Mouse (Mus musculus): ENCODE measurements at regions not wholly inside any gene's neighbourhood (a gene's known extent, or its start where the extent isn't known, plus 50 kb on each side); places are given as distances from the start of the nearest gene placed in this dataset.

DNA sequence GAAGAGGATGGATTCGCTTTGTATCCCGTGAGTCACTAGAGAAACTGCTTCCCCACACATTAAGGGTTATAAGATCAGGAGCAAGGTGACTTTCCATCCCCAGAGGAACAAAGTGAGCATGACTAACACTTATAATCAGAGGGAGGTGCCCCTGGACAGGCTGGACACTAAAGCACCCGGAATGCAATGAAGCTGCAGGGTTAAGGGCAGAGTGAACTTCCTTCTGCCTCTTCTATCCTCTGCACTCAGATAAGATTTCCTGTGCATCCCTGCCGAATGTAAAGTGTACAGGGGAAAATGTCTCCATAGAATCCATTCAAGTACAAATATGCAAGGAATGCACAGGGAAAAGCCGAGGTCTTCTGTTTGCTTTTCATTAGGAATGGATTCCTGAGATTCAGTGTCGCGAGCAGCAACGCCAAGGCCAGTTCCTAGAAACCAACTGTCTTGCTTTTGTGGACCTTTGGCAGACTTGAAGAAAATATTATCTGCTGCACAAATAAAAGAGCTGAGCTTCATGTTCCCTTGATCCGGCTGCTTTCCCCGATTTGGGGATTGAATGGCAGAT is 58.5 kb upstream of the Fbxl7 start:
- 39% methylated on average over 10 of the region's 10 CpGs for WGBS
- Histone ChIP-seq H3K36me3 (no peaks in the 10 kb centered on the region), H3K27me3 (replicated peaks) (no peaks in the 10 kb centered on the region), H3K4me1 (replicated peaks) (no peaks in the 10 kb centered on the region), H3K4me2 (replicated peaks) (no peak overlapping the region), H3K9me3 (no peaks in the 10 kb centered on the region), H3K9ac (no peak overlapping the region), H3K27ac (no peak overlapping the region), H3K4me3 (replicated peaks) (no peak overlapping the region)
- ATAC-seq, result no peak

DNA sequence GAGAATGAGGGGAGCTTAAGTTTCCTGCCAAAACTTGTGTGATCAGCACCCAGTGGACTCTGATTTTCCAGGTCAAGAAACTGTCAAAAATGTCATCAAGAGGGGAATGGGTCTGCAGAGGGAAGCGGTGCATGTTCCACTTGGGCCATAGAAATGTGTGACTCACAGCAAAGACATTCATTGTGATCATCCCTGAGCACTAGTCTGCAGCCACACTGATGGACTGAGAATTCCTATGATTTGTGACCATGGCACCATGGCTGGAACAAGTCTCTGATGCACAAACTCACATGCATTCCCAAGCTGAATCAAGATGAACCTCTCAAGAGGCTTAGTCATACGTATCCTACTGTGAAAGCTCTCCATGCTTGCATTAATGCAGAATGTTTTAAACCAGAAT is 63.6 kb upstream of the Fbxl7 start:
- H3K4me1 ChIP-seq (replicated peaks), result no peaks in the 10 kb centered on the region
- H3K27ac ChIP-seq, result no peak overlapping the region
- no peak overlapping the region for H3K4me3 ChIP-seq (replicated peaks)
- no peak overlapping the region for H3K4me2 ChIP-seq (replicated peaks)
- no peaks in the 10 kb centered on the region for H3K9me3 ChIP-seq
- H3K27me3 ChIP-seq (replicated peaks), result no peaks in the 10 kb centered on the region
- 87% methylated on average over 2 of the region's 2 CpGs for WGBS
- no peak for ATAC-seq
- no peaks in the 10 kb centered on the region for H3K36me3 ChIP-seq
- no peak overlapping the region for H3K9ac ChIP-seq

DNA sequence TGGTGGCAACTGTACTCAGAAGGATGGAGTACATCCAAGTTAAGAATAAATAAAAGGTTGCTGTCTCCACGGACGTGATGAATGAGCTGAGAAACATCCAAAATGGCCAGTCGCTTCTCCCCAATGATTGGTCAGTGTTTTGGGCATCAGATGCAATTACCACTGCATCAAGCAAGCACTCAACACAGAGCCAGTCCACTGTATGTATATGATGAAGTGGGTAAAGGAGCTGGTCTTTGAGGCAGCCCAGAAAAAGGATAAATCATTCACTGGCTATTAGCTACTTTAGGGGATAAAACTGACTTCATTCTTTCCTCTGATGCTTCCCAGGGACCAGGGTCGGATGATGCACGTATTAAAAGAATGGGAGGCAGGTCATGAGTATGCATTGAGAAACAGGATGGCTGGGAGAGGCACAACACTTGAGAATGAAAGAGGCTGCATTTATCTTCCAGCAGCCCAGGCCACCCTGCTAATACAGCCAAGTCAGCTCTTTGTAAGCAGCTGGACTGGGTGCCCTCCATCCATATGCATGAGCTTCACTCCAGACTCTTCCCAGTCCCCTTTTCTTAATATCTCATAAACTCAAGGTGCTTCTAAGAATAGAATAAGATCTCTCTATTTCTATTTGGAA is 73.1 kb upstream of the Fbxl7 start:
- H3K4me1 ChIP-seq (replicated peaks), result no peaks in the 10 kb centered on the region
- no peak overlapping the region for H3K27ac ChIP-seq
- no peak overlapping the region for H3K4me3 ChIP-seq (replicated peaks)
- H3K4me2 ChIP-seq (replicated peaks), result no peak overlapping the region
- H3K9me3 ChIP-seq, result no peaks in the 10 kb centered on the region
- ATAC-seq, result no peak
- H3K36me3 ChIP-seq, result no peaks in the 10 kb centered on the region
- 63% methylated on average over 5 of the region's 5 CpGs for WGBS
- H3K9ac ChIP-seq, result no peak overlapping the region
- no peaks in the 10 kb centered on the region for H3K27me3 ChIP-seq (replicated peaks)

DNA sequence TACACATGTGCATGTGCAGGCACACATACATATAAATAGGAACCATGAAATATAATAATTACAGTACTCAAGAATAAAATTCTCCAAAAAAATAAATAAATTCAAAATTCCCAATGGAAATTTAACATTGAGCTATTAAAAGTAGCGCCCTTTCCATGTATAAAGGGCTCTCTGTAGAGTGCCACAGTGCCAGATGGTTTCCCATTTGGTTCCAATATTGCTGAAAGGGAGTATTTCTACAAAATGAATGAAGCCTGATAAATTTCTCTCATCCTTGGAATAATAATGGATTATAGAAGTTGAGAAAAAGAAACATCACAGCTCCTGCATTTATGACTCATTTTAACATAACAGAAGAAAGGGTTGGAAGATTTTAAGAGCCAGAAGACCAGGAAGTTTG is 75.4 kb upstream of the Fbxl7 start:
- Histone ChIP-seq H3K36me3 (no peaks in the 10 kb centered on the region), H3K4me3 (replicated peaks) (no peak overlapping the region), H3K4me2 (replicated peaks) (no peak overlapping the region), H3K27ac (no peak overlapping the region), H3K9me3 (no peaks in the 10 kb centered on the region), H3K4me1 (replicated peaks) (no peaks in the 10 kb centered on the region), H3K27me3 (replicated peaks) (no peaks in the 10 kb centered on the region), H3K9ac (no peak overlapping the region)
- 83% methylated on average over 1 of the region's 1 CpGs for WGBS
- ATAC-seq, result no peak

DNA sequence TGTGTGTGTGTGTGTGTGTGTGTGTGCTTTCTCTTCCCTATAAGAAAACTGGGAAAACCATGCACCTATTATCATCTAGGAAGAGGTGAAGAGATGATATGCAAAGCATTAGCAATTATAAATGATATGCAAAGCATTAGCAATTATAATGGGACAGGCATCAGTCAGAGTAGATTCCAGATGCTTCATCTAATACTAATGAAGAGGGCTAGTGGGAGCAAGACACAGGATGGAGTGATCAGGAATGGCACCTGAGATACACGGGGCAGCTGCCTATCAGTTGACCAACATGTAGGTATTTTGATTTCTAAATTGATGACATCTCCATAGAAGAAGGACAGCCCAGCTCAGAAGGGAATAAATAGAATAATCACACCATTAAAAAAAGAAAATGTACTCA is 97.7 kb upstream of the Fbxl7 start:
- H3K4me1 ChIP-seq (replicated peaks), result no peaks in the 10 kb centered on the region
- H3K4me2 ChIP-seq (replicated peaks), result no peak overlapping the region
- H3K4me3 ChIP-seq (replicated peaks), result no peak overlapping the region
- no peak overlapping the region for H3K27ac ChIP-seq
- no peak for ATAC-seq
- no peaks in the 10 kb centered on the region for H3K27me3 ChIP-seq (replicated peaks)
- WGBS, result 72% methylated on average over 1 of the region's 1 CpGs
- no peaks in the 10 kb centered on the region for H3K36me3 ChIP-seq
- H3K9ac ChIP-seq, result no peak overlapping the region
- no peaks in the 10 kb centered on the region for H3K9me3 ChIP-seq

DNA sequence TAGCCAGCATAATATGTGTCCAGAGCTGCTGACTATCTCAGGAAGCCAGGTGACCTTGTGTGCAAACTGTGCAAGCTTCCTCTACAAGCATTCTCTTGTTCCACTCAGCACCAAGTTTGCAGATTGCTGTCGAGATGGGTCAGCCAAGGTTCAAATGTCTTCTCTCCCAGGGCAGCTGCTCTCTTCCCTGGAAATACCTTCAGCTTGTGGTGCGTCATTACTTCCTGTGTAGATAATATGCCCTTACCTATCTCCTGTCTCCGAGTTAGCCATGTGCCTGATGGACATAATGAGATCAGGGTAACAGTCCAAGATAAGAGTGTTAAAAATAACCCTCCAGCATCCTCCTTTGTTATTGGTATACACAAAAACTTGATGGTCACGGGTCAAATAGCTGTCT is 113.7 kb upstream of the Fbxl7 start:
- H3K9ac ChIP-seq, result no peak overlapping the region
- H3K27me3 ChIP-seq (replicated peaks), result no peaks in the 10 kb centered on the region
- no peak overlapping the region for H3K4me3 ChIP-seq (replicated peaks)
- 51% methylated on average over 4 of the region's 4 CpGs for WGBS
- no peaks in the 10 kb centered on the region for H3K9me3 ChIP-seq
- H3K27ac ChIP-seq, result no peak overlapping the region
- H3K4me1 ChIP-seq (replicated peaks), result no peaks in the 10 kb centered on the region
- no peak for ATAC-seq
- H3K4me2 ChIP-seq (replicated peaks), result no peak overlapping the region
- H3K36me3 ChIP-seq, result no peaks in the 10 kb centered on the region

DNA sequence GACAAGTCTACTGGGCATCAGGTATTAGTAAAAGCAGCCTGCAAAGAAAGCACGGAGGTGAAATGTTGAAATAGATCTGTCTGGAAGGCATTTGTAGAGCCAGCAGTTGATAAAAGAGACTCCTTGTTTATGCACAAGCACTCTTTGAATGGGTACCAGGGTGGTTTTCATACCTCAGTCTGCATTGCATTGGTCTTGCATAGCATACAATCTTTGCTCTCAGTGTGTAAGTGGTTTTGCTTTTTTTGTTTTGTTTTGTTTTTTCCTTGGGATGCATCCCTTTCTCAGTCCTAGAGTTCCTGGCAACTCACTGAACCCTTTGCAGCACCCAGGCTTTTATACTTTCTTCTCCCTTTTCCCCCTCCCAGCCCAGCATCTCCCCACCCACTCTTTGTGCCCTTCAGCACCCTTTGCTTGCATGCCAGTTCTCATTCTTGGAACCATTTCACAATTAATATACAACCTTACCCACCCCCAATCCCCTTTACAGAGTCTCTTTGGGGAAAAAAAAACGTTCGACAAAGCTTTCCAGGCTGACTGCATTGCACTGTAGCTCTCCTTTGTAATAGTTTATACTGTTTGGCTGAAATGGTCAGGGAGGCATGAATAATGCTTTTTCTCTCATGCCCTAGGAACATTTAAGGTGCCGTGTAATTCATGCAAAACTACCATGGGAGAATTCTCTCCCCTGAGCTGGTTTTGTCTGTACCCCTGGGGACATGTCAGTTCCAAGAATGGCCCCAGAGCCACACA is 118.7 kb upstream of the Fbxl7 start:
- Histone ChIP-seq H3K27me3 (replicated peaks) (no peaks in the 10 kb centered on the region), H3K9ac (no peak overlapping the region), H3K27ac (no peak overlapping the region), H3K4me3 (replicated peaks) (no peak overlapping the region), H3K4me2 (replicated peaks) (no peak overlapping the region), H3K4me1 (replicated peaks) (no peaks in the 10 kb centered on the region), H3K36me3 (no peaks in the 10 kb centered on the region), H3K9me3 (no peaks in the 10 kb centered on the region)
- no peak for ATAC-seq
- WGBS, result 51% methylated on average over 4 of the region's 4 CpGs

DNA sequence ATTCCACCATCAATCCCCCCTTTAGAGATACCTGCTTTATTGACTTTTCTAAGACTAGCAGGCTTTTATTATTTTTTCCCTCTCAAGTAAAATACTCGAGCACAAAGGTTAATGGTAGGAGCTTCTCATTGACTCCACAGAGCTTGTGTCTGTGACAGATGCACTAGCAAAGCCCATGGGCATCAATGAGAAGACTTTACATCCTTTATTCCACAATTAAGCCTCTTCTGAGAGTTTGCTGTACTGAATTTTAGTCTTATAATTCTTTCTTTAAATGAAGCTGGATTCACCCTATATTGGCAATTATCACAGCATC is 119.2 kb upstream of the Fbxl7 start:
- Histone ChIP-seq H3K4me2 (replicated peaks) (no peak overlapping the region), H3K4me3 (replicated peaks) (no peak overlapping the region), H3K9ac (no peak overlapping the region), H3K4me1 (replicated peaks) (no peaks in the 10 kb centered on the region), H3K27me3 (replicated peaks) (no peaks in the 10 kb centered on the region), H3K9me3 (no peaks in the 10 kb centered on the region), H3K36me3 (no peaks in the 10 kb centered on the region), H3K27ac (no peak overlapping the region)
- ATAC-seq, result no peak
- WGBS, result 39% methylated on average over 1 of the region's 1 CpGs

DNA sequence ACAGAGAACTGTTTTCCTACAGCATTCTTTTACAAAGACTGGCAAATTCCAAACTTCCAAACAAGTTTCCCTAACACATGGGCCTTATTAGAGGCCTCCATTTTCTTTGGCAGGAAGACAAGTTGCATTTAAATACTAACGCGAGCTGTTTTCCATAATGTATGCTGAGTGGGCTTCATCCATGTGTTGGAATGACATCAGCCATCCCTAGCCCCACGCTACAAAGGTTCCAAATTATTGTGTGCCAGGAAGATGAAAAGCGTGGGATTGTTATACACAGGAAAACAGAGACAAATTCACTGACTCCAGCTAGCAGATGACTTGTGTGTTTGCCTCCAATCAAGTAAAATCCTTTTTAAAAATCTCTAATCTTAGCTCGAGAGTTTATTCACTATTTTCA is 125.1 kb upstream of the Fbxl7 start:
- Histone ChIP-seq H3K27me3 (replicated peaks) (no peaks in the 10 kb centered on the region), H3K4me1 (replicated peaks) (no peaks in the 10 kb centered on the region), H3K36me3 (no peaks in the 10 kb centered on the region), H3K9me3 (no peaks in the 10 kb centered on the region), H3K4me2 (replicated peaks) (no peak overlapping the region), H3K9ac (no peak overlapping the region), H3K27ac (no peak overlapping the region), H3K4me3 (replicated peaks) (no peak overlapping the region)
- ATAC-seq, result no peak
- WGBS, result 79% methylated on average over 5 of the region's 5 CpGs

DNA sequence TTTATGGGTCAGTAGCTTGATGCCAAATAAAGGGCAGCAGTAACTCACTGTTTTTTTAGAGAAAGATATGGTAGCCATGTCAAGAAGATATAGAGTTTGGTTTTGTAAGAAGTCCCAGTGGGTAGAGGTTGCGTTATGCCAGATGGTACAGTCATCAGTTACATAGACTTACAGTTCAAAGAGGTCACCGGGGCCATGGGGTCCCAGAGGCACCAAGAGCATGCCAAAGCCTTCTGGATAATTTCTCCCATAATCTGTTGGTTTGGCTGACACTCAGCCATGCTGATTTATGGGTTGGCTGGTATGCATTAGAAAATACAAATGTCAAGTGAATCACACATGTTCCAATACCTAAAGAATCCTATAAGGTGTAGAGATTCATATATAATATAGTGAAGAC is 137.9 kb upstream of the Fbxl7 start:
- Histone ChIP-seq H3K4me2 (replicated peaks) (no peak overlapping the region), H3K27ac (no peak overlapping the region), H3K9ac (no peak overlapping the region), H3K4me3 (replicated peaks) (no peak overlapping the region), H3K36me3 (no peaks in the 10 kb centered on the region), H3K27me3 (replicated peaks) (no peaks in the 10 kb centered on the region), H3K9me3 (no peaks in the 10 kb centered on the region), H3K4me1 (replicated peaks) (no peaks in the 10 kb centered on the region)
- no peak for ATAC-seq
- WGBS, result 73% methylated on average over 2 of the region's 2 CpGs

DNA sequence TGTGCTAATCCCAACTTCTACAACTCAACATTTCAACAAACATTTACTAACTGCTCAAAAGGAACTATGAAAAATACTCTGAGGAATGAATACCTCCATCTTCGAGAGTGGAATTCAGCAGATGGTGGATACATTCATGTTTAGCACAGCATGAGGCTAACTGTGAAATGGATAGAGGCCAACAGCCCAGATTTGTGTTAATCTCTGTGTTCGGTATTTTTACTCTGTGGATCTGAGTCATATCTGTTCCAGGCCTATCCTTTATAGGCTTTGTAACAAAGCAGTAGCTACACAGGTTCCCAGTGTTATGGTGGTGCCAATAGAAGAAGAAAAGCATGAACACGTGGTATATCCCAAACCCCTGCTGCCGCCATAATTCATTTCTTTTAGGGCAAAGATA is 148.4 kb upstream of the Fbxl7 start:
- no peak overlapping the region for H3K4me3 ChIP-seq (replicated peaks)
- no peaks in the 10 kb centered on the region for H3K36me3 ChIP-seq
- H3K27ac ChIP-seq, result no peak overlapping the region
- 80% methylated on average over 4 of the region's 4 CpGs for WGBS
- ATAC-seq, result no peak
- H3K4me2 ChIP-seq (replicated peaks), result no peak overlapping the region
- H3K4me1 ChIP-seq (replicated peaks), result no peaks in the 10 kb centered on the region
- H3K9me3 ChIP-seq, result no peaks in the 10 kb centered on the region
- H3K9ac ChIP-seq, result no peak overlapping the region
- no peaks in the 10 kb centered on the region for H3K27me3 ChIP-seq (replicated peaks)

DNA sequence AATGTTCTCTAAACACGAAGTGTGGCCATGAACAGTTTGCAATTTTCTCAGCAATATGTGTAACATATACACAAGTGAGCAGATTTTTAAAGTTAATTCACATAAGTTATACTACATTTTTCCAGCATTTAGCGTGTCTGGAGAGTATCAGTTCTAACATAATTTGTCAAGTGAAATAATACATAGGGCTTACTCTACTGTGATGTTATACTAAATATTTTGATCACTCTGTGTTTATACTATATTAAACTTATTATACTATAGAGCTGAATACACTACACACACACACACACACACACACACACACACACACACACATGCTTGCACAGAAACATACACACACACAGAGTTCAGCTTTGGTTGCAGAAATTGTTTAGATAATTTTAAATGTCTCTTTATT is 155.3 kb upstream of the Fbxl7 start:
- peak; percentile 68 for ATAC-seq
- WGBS, result 36% methylated on average over 2 of the region's 2 CpGs
- Histone ChIP-seq H3K4me2 (replicated peaks) (no peak overlapping the region), H3K9ac (no peak overlapping the region), H3K9me3 (no peaks in the 10 kb centered on the region), H3K36me3 (no peaks in the 10 kb centered on the region), H3K27me3 (replicated peaks) (no peaks in the 10 kb centered on the region), H3K4me3 (replicated peaks) (no peak overlapping the region), H3K4me1 (replicated peaks) (no peaks in the 10 kb centered on the region), H3K27ac (no peak overlapping the region)

DNA sequence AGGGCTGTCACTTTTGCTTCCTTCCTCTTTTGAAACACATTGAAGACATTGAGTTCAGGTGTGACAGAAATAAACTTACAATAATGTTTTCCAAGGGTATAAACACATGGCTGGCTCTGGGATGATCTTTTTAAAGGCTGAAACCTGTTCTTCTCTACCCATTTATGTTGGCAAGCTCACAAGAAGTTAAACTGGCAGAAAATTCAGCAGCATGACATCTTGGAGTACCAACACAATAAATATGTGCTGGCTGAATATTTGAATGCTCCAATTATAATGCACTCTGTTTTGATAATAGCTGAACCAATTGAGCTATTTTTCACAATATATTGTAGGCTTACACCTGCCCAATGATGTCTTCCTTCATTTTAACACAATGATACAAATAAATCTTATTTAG is 168.1 kb upstream of the Fbxl7 start:
- no peaks in the 10 kb centered on the region for H3K36me3 ChIP-seq
- ATAC-seq, result no peak
- no peak overlapping the region for H3K4me3 ChIP-seq (replicated peaks)

More for the DNA sequence above, 168.1 kb upstream of the Fbxl7 start:
- H3K27ac ChIP-seq, result no peak overlapping the region
- no peaks in the 10 kb centered on the region for H3K9me3 ChIP-seq
- no peak overlapping the region for H3K4me2 ChIP-seq (replicated peaks)
- H3K4me1 ChIP-seq (replicated peaks), result no peaks in the 10 kb centered on the region
- no peaks in the 10 kb centered on the region for H3K27me3 ChIP-seq (replicated peaks)
- H3K9ac ChIP-seq, result no peak overlapping the region

Data from intestine, embryonic 15.5 days (tissue).